Mouse (Mus musculus): ENCODE results near the gene Psma7. TPM values are rescaled to one million over a fixed set of nuclear protein-coding genes. Genes with fewer than 3 reads are reported as not detected.
A peak's percentile ranks its signal among the peaks of the same experiment; 100 is the strongest.

The Psma7 gene
- polyA plus RNA-seq, 1 experiment from 2014 or later = 423 TPM

DNA sequence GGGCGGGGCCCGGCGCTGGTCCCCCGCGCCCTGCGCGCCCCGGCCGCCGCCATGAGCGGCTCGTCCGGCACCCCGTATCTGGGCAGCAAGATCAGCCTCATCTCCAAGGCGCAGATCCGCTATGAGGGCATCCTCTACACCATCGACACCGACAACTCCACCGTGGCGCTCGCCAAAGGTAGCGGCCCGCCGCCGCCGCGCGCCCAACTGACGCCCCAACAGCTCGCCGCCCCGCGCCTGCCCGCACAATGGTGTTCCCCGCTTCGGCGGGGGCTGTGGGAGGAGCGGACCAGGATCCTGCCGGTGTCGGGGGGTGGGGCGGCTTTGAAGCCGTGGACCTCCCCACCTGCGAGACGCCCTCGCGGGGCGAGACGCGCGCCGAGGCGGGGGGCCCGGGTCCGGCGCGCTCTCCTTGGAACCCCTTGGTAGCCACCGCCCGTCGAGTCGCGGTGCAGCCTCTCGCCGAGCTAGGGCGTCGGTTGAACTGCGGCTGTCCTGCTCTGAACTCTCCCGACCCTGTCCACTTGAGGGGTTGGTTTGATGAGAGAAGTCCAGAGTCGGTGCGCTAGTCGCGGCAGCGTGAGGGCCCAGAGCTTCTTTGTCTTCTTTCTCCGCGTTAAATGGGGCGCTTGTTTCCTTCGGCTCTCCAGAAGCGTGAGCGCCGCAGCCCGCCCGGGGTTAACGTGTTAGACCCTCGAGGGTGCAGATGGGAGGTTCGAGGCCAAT, 16.9 kb downstream of the Psma7 start:
- Histone ChIP-seq H3K9ac (ENCODE audit: low read depth, low read length) (peak overlapping the region; percentile 85), H3K9me3 (ENCODE audit: control insufficient read depth) (no peaks in the 10 kb centered on the region), H3K4me3 (ENCODE audit: low read depth, low read length) (peak overlapping the region; percentile 86), H3K27me3 (replicated peaks; ENCODE audit: control insufficient read depth, insufficient read depth, low read length) (peaks cover 20% of the 10 kb centered on the region), H3K27ac (ENCODE audit: low read depth, low read length) (peak overlapping the region; percentile 89), H3K4me1 (replicated peaks; ENCODE audit: control insufficient read depth, insufficient read depth, low read length) (no peaks in the 10 kb centered on the region), H3K4me2 (replicated peaks; ENCODE audit: low read depth) (peak overlapping the region; percentile 99), H3K36me3 (ENCODE audit: control insufficient read depth, insufficient read depth) (peaks cover 9% of the 10 kb centered on the region)
- ATAC-seq = no peak
- no peak for TF ChIP-seq CTCF (IDR thresholded peaks at IDR 0.05; ENCODE audit: low read depth)
- WGBS = 1% methylated on average over 70 of the region's 84 CpGs

DNA sequence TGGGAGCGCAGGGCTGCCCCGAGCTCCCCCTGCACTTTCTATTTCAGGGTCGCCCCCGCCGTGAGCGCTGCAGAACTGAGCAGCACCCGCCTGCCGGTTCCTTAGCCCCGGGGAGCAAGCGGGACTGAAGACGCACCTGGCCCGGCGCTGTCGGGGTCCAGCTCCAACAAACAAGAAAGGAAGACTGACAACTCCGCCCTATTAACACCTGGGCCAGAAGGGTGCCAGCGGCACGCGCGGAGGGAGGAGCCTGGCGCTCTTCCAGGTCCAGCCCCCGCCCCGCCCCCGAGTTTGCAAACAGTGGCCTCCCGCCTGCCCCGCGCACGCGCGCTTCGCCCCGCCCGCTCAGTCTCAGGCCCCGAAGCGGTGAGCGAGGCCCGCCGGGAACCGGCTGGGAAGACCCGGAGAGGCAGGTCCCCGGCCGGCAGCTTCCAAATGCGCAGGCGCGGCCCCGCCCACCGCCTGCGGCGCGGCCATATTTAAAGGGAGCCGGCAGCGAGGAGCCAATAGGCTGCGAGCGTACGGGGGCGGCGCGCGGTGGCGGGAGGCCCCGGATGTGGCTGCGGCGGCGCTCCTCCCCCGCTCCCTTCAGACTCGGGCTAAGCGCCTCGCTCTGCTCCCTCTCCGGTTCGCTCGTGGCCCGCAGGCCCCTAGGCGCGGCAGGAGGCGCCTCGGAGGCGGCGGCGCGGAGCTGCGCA, 17.7 kb downstream of the Psma7 start, which contains the start of gene Lsm14b:
TSS of gene Lsm14b (plus strand) at position 587 of the 698 bp plus-strand sequence.
- ATAC-seq = peak; percentile 95
- Histone ChIP-seq H3K9ac (ENCODE audit: low read depth, low read length) (peak within 1 kb of the TSS; percentile 85), H3K27me3 (replicated peaks; ENCODE audit: control insufficient read depth, insufficient read depth, low read length) (peaks cover 20% of the 10 kb centered on the region), H3K27ac (ENCODE audit: low read depth, low read length) (peak within 1 kb of the TSS; percentile 89), H3K4me1 (replicated peaks; ENCODE audit: control insufficient read depth, insufficient read depth, low read length) (no peaks in the 10 kb centered on the region), H3K4me3 (ENCODE audit: low read depth, low read length) (peak within 1 kb of the TSS; percentile 86), H3K9me3 (ENCODE audit: control insufficient read depth) (no peaks in the 10 kb centered on the region), H3K4me2 (replicated peaks; ENCODE audit: low read depth) (peak within 1 kb of the TSS; percentile 99), H3K36me3 (ENCODE audit: control insufficient read depth, insufficient read depth) (peaks cover 9% of the 10 kb centered on the region)
- WGBS = under 1% methylated on average over 65 of the region's 80 CpGs
- no peak; the same call in 1 of the 2 replicates for TF ChIP-seq CTCF (IDR thresholded peaks at IDR 0.05; ENCODE audit: low read depth)

DNA sequence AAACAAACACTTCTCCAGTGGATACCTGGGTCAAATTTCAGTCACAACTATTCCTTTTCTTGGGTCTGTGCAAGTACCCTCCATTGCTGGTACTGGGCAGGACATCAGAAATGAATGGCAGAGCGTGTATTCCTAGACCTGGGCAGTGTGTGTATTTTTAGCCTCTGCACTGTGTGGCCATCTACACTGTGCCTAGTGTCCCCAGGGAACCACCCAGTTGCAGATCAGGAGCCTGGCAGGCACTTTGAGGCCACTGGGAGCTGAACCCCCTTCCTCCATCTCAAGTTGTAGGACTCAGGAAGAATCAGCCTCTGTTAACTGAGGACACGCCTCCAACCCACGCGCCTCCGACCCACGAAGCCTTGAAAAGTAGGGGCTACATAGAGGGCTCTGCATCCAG, 19.5 kb downstream of the Psma7 start:
- H3K9ac ChIP-seq (ENCODE audit: low read depth, low read length) = no peak overlapping the region
- ATAC-seq = no peak
- H3K9me3 ChIP-seq (ENCODE audit: control insufficient read depth) = no peaks in the 10 kb centered on the region
- no peak overlapping the region for H3K4me2 ChIP-seq (replicated peaks; ENCODE audit: low read depth)
- TF ChIP-seq CTCF (IDR thresholded peaks at IDR 0.05; ENCODE audit: low read depth) = no peak
- H3K36me3 ChIP-seq (ENCODE audit: control insufficient read depth, insufficient read depth) = 0 out of 2 replicates have a peak, but pooled peaks cover under 1% of the 10 kb centered on the region
- no peaks in the 10 kb centered on the region for H3K4me1 ChIP-seq (replicated peaks; ENCODE audit: control insufficient read depth, insufficient read depth, low read length)
- 59% methylated on average over 6 of the region's 6 CpGs for WGBS
- peaks cover 20% of the 10 kb centered on the region for H3K27me3 ChIP-seq (replicated peaks; ENCODE audit: control insufficient read depth, insufficient read depth, low read length)
- H3K27ac ChIP-seq (ENCODE audit: low read depth, low read length) = no peak overlapping the region
- H3K4me3 ChIP-seq (ENCODE audit: low read depth, low read length) = no peak overlapping the region

DNA sequence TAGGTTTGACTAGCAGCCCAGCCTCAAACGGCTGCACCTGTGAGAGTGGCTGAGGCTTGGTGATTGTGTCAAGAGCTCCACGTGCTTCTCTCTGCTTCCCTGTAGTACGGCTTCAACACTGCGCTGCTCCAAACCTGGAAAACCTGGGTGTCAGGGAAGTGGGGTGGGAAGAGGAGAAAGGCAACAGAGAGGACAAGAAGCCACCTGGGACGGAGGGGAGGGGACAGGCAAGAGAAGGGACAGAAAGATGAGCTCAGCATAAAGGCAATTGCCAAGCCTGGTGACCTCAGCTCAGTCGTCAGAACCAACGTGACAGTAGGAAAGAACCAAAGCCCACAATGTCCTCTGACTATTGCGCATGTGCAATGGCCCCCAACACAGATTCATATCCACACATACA, 21.3 kb downstream of the Psma7 start:
- ATAC-seq = no peak
- WGBS = 77% methylated on average over 8 of the region's 8 CpGs
- TF ChIP-seq CTCF (IDR thresholded peaks at IDR 0.05; ENCODE audit: low read depth) = no peak

DNA sequence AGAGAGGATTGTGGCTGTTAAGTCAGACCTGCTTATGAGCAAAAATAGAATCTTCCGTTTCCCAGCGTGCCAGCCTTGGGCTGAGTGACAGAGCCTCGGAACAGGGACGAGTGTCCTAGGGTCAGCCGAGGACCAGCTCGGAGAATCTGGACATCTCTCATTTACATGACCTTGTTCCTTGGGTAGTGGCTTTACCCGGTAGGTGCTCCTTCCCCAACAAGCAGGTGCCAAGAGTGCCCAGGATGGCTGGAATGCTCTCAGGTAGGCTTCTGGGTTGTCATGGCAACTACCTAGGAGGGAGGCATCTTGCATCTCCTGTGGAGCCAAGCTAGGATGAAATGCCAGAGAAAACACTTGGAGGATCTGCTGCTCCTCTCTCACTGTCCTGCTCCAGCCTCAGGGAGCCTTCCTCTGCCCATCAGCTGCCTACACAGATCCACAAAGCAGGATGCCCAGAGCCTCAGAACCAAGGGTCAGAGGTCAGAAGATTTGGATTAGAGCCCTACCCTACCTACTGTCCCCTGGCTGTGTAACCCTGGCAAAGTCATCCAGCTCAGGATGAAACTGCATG, 22.1 kb downstream of the Psma7 start:
- no peak overlapping the region for H3K4me3 ChIP-seq (ENCODE audit: low read depth, low read length)
- ATAC-seq = no peak
- no peaks in the 10 kb centered on the region for H3K4me1 ChIP-seq (replicated peaks; ENCODE audit: control insufficient read depth, insufficient read depth, low read length)
- WGBS = 50% methylated on average over 7 of the region's 7 CpGs
- no peak for TF ChIP-seq CTCF (IDR thresholded peaks at IDR 0.05; ENCODE audit: low read depth)
- no peaks in the 10 kb centered on the region for H3K36me3 ChIP-seq (ENCODE audit: control insufficient read depth, insufficient read depth)
- peak overlapping the region; percentile 13; the same call in 1 of the 2 replicates for H3K4me2 ChIP-seq (replicated peaks; ENCODE audit: low read depth)
- H3K9ac ChIP-seq (ENCODE audit: low read depth, low read length) = no peak overlapping the region
- H3K9me3 ChIP-seq (ENCODE audit: control insufficient read depth) = no peaks in the 10 kb centered on the region
- peaks cover 20% of the 10 kb centered on the region for H3K27me3 ChIP-seq (replicated peaks; ENCODE audit: control insufficient read depth, insufficient read depth, low read length)
- no peak overlapping the region for H3K27ac ChIP-seq (ENCODE audit: low read depth, low read length)

More for the DNA sequence above, 21.3 kb downstream of the Psma7 start:
- H3K9ac ChIP-seq (ENCODE audit: low read depth, low read length) = no peak overlapping the region
- H3K4me2 ChIP-seq (replicated peaks; ENCODE audit: low read depth) = no peak overlapping the region
- H3K4me3 ChIP-seq (ENCODE audit: low read depth, low read length) = no peak overlapping the region
- no peaks in the 10 kb centered on the region for H3K36me3 ChIP-seq (ENCODE audit: control insufficient read depth, insufficient read depth)
- no peaks in the 10 kb centered on the region for H3K4me1 ChIP-seq (replicated peaks; ENCODE audit: control insufficient read depth, insufficient read depth, low read length)
- H3K9me3 ChIP-seq (ENCODE audit: control insufficient read depth) = no peaks in the 10 kb centered on the region
- no peak overlapping the region for H3K27ac ChIP-seq (ENCODE audit: low read depth, low read length)
- H3K27me3 ChIP-seq (replicated peaks; ENCODE audit: control insufficient read depth, insufficient read depth, low read length) = peaks cover 20% of the 10 kb centered on the region

DNA sequence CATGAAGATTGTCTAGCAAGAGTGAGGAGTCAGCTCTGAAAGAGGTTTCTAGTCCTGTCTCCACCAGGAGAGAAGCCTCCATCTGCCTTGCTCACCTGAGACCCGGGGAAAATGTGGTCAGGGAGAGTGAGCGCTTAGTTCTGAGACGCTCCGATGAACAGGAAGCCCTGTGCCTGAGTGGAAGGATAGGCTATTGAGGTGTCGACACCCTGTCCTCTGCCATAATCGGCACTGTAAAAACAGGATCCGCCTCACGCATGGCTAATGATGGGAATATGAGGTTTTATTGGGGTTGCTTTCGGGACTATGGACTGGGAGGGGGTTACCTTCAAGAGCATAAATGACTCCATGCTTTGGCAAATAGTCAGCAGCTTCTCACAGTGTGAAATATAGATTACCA, 23.7 kb downstream of the Psma7 start:
- Histone ChIP-seq H3K4me2 (replicated peaks; ENCODE audit: low read depth) (peak overlapping the region; percentile 30), H3K9me3 (ENCODE audit: control insufficient read depth) (no peaks in the 10 kb centered on the region), H3K27ac (ENCODE audit: low read depth, low read length) (no peak overlapping the region), H3K36me3 (ENCODE audit: control insufficient read depth, insufficient read depth) (no peaks in the 10 kb centered on the region), H3K27me3 (replicated peaks; ENCODE audit: control insufficient read depth, insufficient read depth, low read length) (peaks cover 13% of the 10 kb centered on the region), H3K9ac (ENCODE audit: low read depth, low read length) (no peak overlapping the region), H3K4me3 (ENCODE audit: low read depth, low read length) (no peak overlapping the region), H3K4me1 (replicated peaks; ENCODE audit: control insufficient read depth, insufficient read depth, low read length) (no peaks in the 10 kb centered on the region)
- peak; percentile 73 for ATAC-seq
- 45% methylated on average over 9 of the region's 9 CpGs for WGBS
- TF ChIP-seq CTCF (IDR thresholded peaks at IDR 0.05; ENCODE audit: low read depth) = no peak

Data from intestine, postnatal 0 days (tissue).